Mouse (Mus musculus) brain, embryonic 14.5 days (tissue): ENCODE data around the gene Dpy30. TPM values are rescaled to one million over a fixed set of nuclear protein-coding genes. Genes with fewer than 3 reads are reported as not detected.

ENCODE experiments used
- DNase-seq: peaks from one replicate; pipeline ENCODE4 v3.0.0-alpha.2; 2011; ENCODE audit warnings: low read depth
- CTCF ChIP-seq: fragments of 200-500 bp; IDR thresholded peaks from 2 replicates; pipeline ENCODE4 v1.5.1; 2012; ENCODE audit warnings: inconsistent platforms, mild to moderate bottlenecking, moderate library complexity, borderline replicate concordance; ENCODE audit not compliant: insufficient read depth, insufficient read length; ENCODE audit errors: extremely low read depth
- POLR2A ChIP-seq: fragments of 200-500 bp; IDR thresholded peaks from 2 replicates; pipeline ENCODE4 v1.6.1; 2012; ENCODE audit warnings: mild to moderate bottlenecking, inconsistent platforms, borderline replicate concordance; ENCODE audit not compliant: poor library complexity, insufficient read depth, insufficient read length, severe bottlenecking; ENCODE audit errors: extremely low read depth
- polyA plus RNA-seq: library from polyadenylated mRNA; depleted of rRNA; stranded (reverse); fragments of >200 nt; gene quantifications from 2 replicates; pipeline ENCODE4 v1.2.3, GENCODE M21; 2012

Gene Dpy30
- polyA plus RNA-seq, 1 experiment = 111 TPM

DNA sequence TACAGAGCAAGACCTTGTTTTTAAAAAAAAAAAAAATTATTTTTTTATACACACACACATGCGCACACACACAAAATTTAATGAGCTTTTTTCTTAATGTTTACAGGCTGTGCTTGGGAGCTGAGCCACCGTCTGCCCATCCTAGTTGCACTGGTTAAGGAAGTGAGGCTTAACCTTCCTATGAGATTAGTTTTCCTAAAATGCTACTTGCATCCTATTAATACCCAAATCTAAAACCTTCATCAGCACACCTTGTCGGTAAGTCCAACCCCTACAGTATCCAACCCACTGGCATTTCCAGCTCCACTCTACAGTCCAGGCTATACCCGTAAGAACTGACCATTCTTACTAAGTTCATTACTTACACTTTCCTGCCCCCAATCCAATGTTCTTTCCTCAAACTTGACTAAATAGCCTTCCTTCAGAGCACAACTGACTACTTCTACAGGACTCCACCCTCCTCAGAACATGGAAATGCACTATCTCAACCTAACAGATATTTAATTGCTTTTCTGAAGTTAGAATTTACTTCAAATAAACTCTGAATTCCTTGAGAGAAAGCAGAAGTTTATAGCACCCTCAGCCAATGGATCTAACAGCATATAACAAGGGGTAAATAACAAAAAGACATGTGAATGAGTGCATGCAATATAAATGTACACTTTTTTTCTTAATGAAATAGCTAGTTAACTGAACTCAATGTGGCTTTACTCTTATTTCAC is 31.9 kb downstream of the Dpy30 start:
- no peak for TF ChIP-seq POLR2A
- no peak for TF ChIP-seq CTCF
- DNase-seq = no peak

DNA sequence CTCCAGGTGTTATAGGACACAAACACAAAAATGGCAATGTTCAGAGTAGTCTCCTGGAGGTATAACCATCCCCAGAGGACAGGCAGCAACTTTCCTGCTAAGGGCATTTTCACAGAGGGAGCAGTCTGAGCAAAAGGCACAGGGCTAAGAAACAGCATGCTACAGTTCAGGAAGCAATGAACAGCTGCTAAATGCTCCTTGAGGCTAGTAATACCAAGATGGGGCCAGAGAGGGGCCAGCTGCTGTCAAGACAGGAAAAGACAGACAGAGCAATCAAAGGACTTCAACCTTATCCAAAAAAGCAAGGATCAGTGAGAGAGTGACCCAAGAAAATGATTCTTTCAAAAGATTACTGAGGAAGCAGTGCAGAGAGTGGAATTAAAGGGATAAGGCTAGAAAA is 32.9 kb downstream of the Dpy30 start:
- no peak for DNase-seq

DNA sequence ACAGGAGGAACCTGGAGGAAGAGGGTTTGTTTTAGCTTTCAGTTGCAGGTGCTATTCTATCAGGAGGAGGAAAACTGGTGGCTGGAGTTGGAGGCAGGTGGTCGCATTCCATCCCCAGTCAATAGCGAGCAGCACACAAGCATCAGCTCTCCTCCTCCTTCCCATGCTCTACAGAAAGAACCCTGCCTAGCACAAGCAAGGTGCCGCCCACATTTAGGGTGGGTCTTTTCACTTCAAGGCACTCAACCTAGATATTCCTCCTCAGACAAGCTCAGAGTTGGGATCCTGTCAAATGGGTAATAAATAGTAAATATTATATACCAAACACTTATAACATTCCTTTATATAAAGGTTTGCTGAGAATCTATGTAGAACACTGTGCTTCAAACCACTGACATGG is 33.5 kb downstream of the Dpy30 start:
- TF ChIP-seq CTCF = no peak
- TF ChIP-seq POLR2A = no peak
- no peak for DNase-seq

More for the DNA sequence above, 32.9 kb downstream of the Dpy30 start:
- TF ChIP-seq POLR2A = no peak
- no peak for TF ChIP-seq CTCF

DNA sequence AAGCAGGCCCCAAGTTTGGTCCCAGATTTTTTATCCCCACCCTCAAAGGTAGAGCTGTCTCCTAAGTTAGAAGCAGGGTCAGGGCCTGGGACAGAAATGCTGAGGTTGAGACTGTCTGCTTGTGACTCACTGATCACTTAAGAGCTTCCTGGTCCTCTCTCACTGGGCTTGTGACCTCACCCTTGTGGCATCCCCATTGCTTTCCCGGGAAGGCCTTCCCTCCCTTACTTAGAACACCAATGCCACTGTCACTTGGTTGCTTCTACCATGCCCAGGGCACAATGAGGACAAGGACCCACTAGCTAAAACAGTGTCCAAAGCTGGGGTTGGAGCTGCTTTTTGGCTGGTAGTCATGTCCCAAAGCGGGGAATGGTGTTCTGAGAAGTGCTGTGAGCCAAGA is 35.1 kb downstream of the Dpy30 start:
- DNase-seq = no peak
- TF ChIP-seq CTCF (no peak), POLR2A (no peak)

DNA sequence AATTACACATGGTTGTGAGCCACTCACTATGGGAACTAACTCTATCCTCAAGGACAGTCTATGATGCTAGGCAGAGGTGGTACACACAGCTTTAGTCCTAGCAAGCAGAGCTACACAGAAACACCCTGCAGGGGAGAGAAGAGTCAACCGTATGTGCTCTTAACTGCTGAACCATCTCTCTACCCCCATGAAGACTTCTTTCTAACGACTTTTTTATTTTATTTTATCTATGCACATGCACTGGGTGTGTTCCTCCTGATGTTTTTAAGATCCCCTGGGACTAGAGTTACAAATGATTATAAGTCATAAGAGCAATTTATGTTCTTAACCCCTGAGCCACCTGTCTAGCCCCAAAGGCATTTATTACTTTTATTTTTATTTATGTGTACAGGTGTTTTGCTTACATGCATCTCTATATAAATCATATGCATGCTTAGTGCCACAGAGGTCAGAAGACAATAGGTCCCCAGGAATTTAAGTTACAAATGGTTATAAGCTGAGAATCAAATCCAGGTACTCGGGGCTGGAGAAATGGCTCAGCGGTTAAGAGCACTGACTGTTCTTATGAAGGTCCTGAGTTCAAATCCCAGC is 37.5 kb downstream of the Dpy30 start:
- DNase-seq = no peak
- TF ChIP-seq CTCF (no peak), POLR2A (no peak)

DNA sequence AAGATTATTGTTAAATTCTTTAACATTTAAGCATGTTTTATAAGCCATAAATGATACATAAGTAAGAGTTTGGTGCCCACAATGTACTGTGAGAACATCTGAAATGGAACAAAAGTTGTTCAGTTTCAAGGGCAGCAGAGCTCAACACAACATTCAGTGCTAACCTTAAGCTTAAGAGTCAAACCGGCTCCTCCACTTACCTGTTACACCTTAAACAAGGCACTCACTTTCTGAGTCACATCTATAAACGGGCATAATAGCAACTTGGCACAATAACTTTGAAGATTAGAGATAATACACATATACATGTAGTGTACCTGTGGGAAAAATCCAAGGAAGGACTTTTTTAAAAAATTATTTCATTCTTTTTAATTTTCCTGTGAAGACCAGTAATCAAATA is 38.0 kb downstream of the Dpy30 start:
- no peak for DNase-seq

DNA sequence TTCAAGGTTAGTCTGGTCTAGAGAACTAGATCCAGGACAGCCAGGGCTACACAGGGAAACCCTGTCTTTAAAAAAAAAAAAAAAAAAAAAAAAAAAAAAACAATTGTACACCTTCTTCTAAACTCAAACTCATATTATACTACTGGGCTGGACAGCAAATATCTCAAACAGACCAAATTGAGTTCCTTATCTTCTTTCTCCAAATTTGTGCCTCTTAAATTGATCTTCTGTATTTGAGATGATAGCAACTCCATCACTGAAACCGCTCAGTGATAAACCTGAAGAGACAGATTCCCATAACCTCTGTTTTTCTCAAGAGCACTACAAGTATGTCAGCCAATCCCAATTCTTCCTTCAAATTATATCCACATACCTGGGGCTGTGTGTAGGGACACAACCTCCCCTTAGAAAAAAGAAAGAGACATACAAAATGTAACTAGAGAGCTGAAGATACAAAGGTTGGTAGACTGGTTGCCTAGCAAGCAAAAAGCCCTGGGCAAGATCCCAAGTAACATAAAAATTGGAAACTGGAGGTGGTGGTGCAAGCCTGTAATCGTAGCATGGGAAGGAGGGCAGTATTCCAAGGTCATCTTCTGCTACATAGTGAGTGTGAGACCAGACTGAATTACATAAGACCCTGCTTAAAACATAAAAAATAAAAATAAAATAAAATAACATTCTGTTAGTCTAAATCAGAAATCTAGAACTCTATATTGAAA is 39.2 kb downstream of the Dpy30 start:
- DNase-seq = no peak
- TF ChIP-seq POLR2A = no peak
- no peak for TF ChIP-seq CTCF

More for the DNA sequence above, 38.0 kb downstream of the Dpy30 start:
- TF ChIP-seq CTCF (no peak), POLR2A (no peak)

DNA sequence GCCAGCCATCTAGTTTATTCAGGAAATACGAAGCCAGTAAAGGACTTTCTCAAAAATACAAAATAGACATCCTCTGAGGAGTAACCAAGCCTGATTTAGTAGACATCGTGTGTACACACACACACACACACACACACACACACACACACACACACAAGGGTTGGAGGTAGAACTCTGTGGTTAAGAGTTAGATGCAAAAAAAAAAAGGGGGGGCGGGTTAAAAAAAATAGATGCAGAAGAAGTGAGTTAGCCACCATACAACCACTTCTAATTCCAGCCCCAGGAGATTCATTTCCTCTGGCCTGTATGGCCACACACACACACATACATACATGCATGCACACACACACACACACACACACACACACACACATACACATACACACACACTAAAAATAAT is 41.7 kb downstream of the Dpy30 start:
- no peak for TF ChIP-seq POLR2A
- TF ChIP-seq CTCF = no peak
- no peak for DNase-seq

DNA sequence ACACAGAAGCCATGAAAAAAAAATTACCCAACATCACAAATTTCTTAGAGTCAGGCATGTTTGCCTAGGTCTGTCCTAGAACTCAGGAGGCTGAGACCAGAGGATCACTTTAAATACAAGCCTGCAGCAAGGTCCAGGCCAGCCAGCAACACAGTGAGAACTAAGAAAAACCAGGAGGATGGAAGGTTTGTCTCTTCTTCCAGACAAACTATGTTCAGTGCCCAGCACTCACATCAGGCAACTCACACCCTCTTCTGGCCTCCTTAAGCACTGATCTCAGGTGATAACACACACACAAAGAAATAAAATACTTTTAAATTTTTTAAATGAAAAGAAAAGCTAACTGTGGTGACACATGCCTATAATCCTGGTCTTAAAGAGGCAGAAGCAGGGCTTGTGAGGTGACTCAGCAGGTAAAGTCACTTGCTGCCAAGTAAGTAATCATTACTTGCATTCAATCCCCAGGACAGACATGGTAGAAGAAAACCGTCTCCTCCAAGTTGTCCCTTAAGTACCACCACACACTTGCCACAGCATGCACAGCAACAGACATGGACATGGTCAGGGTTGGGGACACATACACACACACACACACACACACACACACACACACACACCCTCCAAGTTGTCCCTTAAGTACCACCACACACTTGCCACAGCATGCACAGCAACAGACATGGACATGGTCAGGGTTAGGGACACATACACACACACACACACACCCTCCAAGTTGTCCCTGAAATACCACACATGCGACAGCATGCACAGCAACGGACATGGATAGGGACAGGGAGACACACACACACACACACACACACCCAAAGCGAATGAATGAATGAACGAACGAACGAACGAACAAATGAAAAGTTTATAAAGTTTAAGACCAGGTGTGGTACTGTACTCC is 44.5 kb downstream of the Dpy30 start:
- DNase-seq = no peak
- TF ChIP-seq POLR2A (no peak), CTCF (no peak)

DNA sequence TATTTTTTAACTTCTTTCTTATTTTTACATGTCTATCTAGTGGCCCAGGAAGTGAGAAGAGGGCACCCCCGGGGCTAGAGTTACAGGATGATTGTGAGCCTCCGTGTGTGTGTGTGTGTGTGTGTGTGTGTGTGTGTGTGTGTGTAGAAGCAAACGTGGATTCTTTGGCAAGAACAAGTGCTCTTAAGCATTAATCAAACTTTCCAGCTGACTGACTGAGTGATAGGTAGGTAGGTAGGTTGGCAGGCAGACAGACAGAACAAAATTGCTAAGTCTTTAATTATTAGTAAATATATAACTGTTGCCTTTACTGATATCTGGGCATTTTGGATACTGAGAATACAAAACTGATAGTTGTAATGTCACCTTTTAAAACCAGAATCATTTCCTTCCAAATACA is 49.3 kb downstream of the Dpy30 start:
- TF ChIP-seq POLR2A (no peak), CTCF (no peak)
- no peak for DNase-seq
